Mouse (Mus musculus): Measurements from ENCODE around the gene Ildr1.

Gene Ildr1

GRCm38 (mm10) chr16:36697331-36697730 lies 3.6 kb downstream of the Ildr1 start:
- no peak for ATAC-seq (ENCODE audit: insufficient number of reproducible peaks, low FRiP score, low TSS enrichment)

GRCm38 (mm10) chr16:36700484-36700883 lies 6.7 kb downstream of the Ildr1 start:
- ATAC-seq (ENCODE audit: insufficient number of reproducible peaks, low FRiP score, low TSS enrichment) = no peak

GRCm38 (mm10) chr16:36707702-36708423 lies 14.1 kb downstream of the Ildr1 start:
- ATAC-seq (ENCODE audit: insufficient number of reproducible peaks, low FRiP score, low TSS enrichment) = 0 out of 2 replicates have a peak, but pooled peaks have one; percentile 31

- no peak for ATAC-seq (ENCODE audit: insufficient number of reproducible peaks, low FRiP score, low TSS enrichment)
Observed at GRCm38 (mm10) chr16:36708751-36709150, 15.0 kb downstream of the Ildr1 start.

DNA sequence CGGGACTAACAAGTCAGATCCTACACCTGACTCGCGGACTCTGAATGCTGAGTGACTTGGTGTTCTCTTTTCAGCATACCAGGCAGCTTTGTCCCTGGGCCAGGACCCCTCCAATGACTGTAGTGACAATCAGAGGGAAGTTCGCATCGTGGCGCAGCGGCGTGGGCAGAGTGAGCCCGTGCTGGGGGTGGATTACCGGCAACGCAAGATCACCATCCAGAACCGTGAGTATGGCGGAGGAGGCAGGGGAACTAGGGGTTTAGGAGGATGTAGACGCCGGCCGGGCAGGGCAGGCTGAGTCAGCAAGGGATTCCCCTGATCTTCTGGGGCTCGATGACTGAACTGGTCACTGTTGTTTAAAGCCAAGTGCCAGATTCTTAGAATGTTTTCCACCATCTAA lies 15.6 kb downstream of the Ildr1 start:
- ATAC-seq (ENCODE audit: insufficient number of reproducible peaks, low FRiP score, low TSS enrichment) = no peak

DNA sequence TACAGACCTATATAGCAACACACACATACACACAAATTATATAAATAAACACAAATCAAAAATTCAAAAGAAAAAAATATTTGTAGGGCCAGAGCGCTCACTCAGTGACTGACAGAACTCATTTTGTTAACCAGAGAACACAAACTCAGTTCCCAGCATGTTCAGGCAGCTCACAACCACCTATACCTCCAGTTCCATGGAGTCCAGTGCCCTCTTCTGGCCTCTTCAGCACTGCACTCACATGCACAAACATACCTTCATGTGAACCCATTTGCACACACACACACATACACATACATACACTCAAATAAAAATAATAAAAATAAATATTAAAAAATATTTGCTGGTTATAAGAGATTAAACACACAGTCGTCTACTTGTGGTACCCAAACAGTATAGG lies 17.0 kb downstream of the Ildr1 start:
- no peak for ATAC-seq (ENCODE audit: insufficient number of reproducible peaks, low FRiP score, low TSS enrichment)

DNA sequence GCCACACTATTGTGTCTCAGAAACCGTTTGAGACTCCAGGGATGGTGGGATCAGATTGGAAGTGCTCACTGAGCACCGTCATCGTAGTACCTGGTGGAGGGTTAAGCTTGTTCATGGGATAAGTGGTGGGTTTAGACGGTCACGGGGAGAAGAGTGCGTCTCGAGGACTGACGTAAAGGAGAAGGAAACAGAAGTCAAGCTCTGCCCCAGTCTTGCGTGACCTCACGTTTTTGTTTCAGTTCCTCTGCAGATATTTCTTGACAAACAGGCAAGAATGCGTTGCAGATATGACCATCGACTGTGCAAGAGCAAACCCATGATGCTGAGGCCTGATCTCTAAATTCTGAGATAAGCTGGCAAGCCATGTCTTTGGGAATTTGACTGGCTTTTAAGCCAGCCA lies 18.0 kb downstream of the Ildr1 start:
- ATAC-seq (ENCODE audit: insufficient number of reproducible peaks, low FRiP score, low TSS enrichment) = no peak

DNA sequence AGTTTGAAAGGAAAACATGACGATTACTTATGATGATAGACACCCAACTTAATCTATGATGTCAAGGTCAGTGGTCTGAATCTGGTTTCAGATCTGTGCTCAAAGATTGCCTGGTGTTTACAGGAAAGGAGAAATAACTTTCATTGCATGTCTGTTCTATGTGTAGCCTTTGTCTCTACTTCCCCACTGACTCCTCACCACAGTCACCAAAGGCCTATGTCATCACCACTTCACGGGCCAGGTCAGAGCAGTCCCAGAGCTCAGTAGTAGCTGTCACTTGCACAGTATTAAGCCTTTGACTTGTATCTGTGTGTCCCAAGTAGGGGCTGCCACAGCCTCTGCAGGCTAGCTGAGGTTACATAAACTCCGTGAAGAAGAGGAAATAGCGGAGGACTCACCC lies 23.7 kb downstream of the Ildr1 start:
- no peak for ATAC-seq (ENCODE audit: insufficient number of reproducible peaks, low FRiP score, low TSS enrichment)

DNA sequence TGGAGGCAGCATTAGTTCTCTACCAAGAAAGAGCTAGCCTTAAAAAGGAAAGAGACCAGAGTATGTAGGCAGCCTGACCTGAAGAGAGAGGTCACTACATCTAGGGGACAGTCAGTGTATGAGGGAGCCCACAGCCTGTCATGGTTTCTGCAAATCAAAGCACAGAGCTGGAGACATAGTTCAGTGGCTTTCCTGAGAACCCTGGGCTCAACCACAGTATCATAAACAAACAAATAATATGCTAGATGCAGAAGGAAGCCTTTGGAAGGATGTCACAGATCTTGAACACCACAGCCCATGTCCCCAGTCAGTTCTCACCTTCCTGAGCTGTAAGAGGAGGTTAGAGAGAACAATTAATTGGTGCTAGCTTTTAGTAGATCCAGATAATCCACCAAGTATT lies 24.9 kb downstream of the Ildr1 start:
- no peak for ATAC-seq (ENCODE audit: insufficient number of reproducible peaks, low FRiP score, low TSS enrichment)

DNA sequence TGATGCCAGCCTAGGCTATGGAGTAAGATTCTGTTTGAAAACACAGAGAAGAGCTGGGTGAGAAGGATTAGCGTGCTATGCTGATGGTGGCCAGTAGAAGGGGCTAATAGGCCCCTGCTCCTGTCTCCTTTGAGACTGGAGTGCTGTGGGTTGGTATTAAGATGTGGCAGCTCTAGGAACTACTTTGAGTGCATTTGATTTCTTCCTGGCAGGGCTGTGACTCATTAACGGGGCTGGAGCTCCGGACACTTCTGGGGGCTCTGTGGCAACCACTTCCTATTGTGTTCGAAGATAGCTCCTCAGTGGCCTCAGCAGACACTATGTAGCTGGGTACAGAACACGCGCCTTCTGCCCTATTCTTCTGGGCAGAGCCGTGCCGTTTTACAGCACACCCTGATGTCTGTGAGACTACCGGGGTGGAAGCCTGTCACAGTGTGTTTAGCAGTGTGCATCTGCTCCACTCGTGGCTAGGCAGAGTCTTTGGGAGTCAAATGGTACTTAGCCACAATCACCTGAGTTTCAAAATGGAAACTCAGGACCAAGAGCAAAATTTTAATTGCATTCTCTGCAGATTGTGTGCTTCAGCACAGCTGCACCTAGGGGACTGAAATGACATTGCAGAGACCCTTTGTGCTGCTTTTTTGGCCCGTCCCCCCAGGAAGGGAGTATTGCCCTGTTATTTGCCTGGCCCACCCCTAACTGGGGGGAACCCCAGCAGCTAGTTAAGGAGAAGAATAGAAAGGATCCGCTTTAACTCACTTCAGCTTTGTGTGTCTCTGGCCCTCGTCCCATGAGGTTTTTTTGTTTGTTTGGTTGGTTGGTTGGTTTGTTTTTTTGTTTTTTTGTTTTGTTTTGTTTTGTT lies 26.6 kb downstream of the Ildr1 start:
- ATAC-seq (ENCODE audit: insufficient number of reproducible peaks, low FRiP score, low TSS enrichment) = no peak

- ATAC-seq (ENCODE audit: insufficient number of reproducible peaks, low FRiP score, low TSS enrichment) = no peak
Observed at GRCm38 (mm10) chr16:36722739-36723138, 29.0 kb downstream of the Ildr1 start.

DNA sequence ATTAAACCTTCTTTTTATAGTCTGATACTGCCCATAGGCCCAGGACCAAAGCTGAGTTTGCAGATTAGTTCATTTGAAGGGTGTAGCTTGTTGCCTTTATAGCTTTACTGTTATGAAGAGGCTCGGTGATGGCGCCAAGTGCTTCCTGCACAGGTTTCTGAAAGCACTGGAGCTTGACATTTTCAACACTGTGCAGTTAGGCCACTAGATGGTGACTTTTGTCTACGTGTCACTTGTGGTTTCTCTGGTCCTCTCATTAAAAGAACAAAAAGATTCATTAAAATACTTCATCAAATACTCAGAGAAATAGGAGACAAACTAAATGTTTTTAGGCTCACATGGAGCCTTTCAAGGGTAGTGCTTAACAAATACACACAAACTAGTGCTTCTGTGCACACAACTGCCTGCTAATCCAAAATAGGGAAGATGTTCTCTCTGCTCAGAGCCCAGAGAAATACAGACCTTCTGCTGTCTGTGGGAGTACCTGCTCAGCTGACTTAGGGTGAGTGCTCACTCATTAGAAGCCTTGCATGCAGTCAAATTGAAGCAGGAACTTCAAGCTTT lies 30.2 kb downstream of the Ildr1 start:
- no peak for ATAC-seq (ENCODE audit: insufficient number of reproducible peaks, low FRiP score, low TSS enrichment)

- ATAC-seq (ENCODE audit: insufficient number of reproducible peaks, low FRiP score, low TSS enrichment) = no peak
Observed at GRCm38 (mm10) chr16:36728959-36729358, 35.2 kb downstream of the Ildr1 start.

GRCm38 (mm10) chr16:36732572-36732971 lies 38.8 kb downstream of the Ildr1 start:
- no peak for ATAC-seq (ENCODE audit: insufficient number of reproducible peaks, low FRiP score, low TSS enrichment)

GRCm38 (mm10) chr16:36733827-36734226 lies 40.0 kb downstream of the Ildr1 start:
- ATAC-seq (ENCODE audit: insufficient number of reproducible peaks, low FRiP score, low TSS enrichment) = no peak

DNA sequence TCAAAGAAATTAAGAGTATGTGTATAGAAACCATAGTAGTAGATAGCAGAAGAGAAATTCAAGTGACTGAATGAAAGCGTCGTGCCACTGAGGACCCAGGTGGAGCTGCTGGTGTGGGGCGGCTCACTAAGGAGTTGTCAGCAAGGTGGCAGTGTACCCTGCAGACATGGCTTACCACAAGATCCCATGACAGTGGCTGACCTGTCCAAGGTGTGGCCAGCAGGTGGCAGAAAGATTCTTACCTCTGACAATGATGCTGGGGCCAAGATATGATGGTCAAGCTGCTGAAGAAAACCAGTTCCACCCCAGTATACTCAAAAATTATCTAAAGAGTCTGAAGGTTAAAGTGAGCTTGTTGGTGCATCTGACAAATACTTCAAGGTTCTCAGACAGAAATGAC lies 41.6 kb downstream of the Ildr1 start:
- no peak for ATAC-seq (ENCODE audit: insufficient number of reproducible peaks, low FRiP score, low TSS enrichment)

- no peak for ATAC-seq (ENCODE audit: insufficient number of reproducible peaks, low FRiP score, low TSS enrichment)
Observed at GRCm38 (mm10) chr16:36739404-36739930, 45.7 kb downstream of the Ildr1 start.

- ATAC-seq (ENCODE audit: insufficient number of reproducible peaks, low FRiP score, low TSS enrichment) = no peak
Observed at GRCm38 (mm10) chr16:36743580-36743979, 49.8 kb downstream of the Ildr1 start.

DNA sequence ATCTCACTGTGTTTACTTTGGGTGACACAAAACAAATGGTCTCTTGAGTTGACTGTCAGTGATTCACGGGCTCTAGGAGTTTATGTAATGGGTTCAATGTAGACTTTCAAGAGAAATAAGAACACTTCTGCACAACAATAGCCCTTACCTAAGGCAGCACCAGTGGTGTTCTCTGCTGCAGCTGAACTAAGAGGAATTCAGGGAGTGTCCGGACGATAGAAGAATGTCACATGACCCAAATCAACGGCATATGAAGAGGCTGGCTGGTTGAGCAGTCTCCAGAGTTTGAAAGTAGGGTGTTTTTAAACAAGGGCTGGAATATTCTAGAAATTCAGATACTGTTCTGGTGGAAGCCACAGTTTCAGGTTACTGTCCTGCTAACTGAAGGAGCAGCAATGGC lies 53.3 kb downstream of the Ildr1 start:
- no peak for ATAC-seq (ENCODE audit: insufficient number of reproducible peaks, low FRiP score, low TSS enrichment)

GRCm38 (mm10) chr16:36747767-36748166 lies 54.0 kb downstream of the Ildr1 start:
- ATAC-seq (ENCODE audit: insufficient number of reproducible peaks, low FRiP score, low TSS enrichment) = no peak

GRCm38 (mm10) chr16:36751979-36752378 lies 58.2 kb downstream of the Ildr1 start:
- no peak for ATAC-seq (ENCODE audit: insufficient number of reproducible peaks, low FRiP score, low TSS enrichment)
